Mouse (Mus musculus) right cerebral cortex, postnatal 4 days (tissue): ENCODE measurements around the gene Csnk2b.

Source experiments
- DNase-seq: peaks from one replicate; pipeline ENCODE4 v3.0.0-alpha.2; 2022

The Csnk2b gene

DNA sequence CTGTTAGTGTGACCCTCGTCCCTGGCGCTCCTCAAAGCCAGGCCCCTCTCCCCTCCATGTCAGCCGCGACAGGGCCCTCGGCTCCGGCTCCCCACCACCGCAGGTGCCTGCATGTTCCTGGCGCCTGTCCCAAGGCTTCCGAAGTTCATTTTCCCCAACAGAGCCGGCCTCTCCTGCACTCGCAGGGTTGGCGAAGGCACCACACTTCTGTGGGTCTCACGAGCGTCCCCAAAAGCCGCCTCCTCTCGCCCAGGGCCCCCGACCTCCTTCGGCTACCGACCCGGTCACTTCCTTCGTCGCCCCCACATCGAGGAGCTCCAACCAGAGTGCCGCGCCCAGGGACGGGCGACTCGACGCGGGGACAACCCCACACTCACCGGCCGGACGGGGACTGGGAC lies 1.1 kb downstream of the Csnk2b start:
- peak; percentile 49 for DNase-seq

DNA sequence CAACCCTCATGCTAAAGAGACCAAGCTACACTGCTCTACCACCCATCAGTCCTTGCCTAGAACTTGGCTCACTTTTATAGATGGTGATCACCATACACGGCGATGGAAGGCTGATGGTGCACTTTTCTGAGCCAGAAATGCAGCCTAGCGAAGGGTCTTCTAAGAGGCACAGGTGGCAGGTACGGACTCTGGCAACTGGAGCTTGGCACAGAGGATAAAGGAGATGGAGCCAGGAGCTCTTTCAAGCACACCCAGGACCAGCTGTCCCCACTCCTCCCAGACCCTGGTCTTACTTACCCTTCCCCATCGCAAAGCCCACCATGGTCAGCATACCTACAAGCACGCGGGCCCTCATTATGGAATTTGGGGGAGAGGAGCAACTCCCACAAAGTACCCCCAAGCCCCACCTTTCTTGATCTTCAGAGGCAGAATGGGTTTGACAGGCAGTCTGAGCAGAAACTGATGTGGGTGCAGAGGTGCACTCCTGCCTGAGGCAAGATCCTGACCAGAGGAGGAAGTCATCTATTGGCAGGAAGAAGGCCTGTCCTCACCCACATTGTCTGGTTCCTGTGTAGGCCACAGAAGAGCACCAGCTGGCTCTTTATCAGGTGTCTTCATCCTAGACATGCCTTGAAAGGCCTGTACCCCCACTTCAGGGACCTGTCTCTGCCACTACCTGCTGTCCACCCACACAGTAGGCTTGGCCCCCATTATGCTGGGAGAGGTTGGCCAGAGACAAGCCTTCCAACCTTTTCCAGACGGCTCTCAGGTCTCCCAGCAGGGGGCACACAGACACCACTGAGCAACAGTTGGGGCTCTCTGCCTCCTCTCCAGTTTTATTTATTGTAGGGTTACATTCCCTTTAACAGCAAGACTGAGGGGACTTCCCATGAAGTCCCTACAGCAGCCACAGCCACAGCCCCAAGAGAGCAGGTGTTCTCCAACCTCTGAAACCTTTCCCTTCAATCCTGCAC lies 6.5 kb downstream of the Csnk2b start, which contains the start of gene Ly6g5b:
TSS of gene Ly6g5b (minus strand) at position 383 of the 974 bp plus-strand sequence.
- no peak for DNase-seq

DNA sequence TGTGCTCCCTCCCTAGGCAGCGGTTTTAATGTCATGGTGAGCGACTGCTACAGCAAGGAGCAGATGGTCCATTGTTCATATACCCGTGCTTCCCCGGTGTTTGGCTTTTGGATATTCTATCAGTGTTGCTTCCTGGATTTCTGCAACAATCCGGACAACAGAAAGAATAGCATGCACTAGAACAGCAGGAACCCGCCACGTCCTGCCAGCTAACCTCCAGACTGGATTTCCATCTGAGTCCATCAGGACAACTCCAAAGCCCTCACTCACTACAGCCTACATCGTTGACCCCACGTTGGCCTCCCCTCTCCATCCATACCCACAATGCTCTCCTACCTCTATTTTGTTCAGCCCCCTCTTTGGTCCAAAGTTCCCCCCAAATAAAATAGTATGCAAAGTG lies 10.1 kb downstream of the Csnk2b start:
- no peak for DNase-seq

DNA sequence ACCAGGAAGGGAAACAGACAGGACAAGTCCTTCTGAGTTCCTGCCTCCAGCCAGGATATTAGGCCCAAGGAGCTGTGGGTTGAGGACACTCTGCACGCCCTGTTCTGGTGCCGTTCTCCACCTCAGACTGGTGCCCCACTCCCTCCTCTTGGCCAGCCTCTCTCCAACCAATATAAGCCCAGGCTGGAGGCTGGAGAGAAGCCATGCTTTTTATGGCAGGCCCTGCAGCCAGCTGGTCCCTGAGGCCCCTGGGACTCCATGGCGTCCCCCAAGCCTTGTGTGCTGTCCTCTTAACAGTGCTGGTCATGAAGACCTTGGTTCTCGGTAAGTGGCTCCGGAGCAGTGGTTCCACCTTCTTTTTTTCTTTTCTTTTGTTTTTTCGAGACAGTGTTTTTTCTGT lies 13.8 kb downstream of the Csnk2b start, which contains the start of gene Ly6g5c:
TSS of gene Ly6g5c (plus strand) at position 183 of the 400 bp plus-strand sequence.
- no peak for DNase-seq

DNA sequence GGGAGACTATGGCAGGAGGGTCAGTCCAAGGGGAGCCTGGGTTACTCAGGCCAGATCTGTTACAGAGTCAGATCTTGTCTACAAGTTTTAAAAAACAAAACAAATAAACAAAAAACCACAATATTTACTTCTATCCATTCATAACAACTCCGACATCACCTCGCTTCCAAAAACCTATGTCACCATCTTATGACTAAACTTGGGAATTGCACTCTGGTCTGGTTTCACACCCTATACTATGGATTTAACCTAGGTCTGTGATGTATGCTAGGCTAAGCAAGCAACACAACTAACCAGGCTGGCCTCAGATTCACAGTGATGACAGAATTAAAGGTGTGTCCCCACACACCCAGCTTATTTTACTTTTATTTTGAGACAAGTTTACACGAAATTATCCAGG lies 15.3 kb downstream of the Csnk2b start:
- no peak for DNase-seq

DNA sequence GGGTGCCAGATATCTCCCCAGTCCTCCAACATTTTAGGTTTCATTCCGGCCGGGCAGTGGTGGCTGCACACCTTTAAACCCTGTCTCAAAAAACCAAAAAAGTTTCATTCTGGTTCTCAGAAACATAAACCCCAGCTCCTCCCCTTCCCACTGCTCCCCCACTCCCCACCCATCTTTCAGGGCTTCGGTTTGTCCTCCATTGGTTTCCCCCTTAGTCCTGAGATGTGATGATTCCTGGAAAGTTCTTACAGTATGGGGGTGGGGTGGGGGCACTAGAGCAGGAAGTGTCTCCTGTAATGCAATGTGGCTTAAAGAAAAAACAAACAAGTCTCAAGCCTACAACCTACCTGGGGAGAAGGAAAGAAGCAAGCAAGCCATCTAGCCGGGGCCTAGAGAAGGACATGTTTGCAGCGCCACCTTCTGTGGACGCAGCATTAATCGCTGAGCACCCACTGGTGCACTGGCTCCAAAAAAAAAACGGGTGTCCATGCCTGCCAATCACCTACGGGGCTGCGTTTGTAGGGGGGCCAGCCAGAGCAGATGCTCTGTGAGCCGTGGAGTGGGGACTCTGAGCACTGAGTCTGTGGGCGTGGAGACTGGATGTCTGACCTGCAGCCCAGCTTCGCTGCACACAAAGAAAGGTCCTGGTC lies 16.0 kb downstream of the Csnk2b start:
- peak; percentile 38 for DNase-seq

DNA sequence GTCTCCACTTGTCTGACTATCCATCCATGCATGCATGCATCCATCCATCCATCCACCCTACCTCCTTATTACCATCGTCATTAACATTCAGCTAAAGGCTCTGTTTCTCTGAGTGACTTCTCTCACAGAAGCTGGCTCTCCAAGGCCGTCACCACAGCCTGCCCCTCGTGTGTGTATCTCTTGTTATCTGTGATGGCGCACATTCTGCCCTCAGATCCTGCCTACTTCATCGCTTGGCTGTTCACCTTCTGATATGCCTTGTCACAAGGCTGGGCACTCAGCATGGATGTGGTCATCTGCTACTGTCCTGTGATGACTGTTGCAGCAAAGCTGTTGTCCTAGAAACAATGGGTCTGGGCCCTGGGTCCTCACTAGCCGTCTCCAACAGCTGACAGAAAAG lies 17.1 kb downstream of the Csnk2b start:
- no peak for DNase-seq

DNA sequence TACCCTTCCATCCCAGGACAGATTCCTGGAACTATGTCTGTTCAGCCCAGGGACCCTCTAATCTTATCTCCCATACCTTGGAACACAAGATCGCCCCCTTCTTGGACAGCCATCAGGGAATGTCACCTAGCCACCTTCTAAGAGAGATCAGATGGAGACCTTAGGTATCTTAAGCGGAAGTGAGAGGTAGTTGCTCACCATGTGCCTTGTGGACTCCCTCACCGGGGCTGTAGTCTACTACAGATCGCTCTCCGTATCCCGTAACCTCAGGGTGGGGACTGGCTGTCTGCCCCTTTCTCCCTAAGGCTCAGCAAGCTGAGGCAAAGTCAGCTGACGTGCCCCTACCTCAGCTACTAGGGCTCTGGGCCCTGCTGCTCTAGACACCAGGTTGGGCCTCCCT lies 17.8 kb downstream of the Csnk2b start:
- no peak for DNase-seq

DNA sequence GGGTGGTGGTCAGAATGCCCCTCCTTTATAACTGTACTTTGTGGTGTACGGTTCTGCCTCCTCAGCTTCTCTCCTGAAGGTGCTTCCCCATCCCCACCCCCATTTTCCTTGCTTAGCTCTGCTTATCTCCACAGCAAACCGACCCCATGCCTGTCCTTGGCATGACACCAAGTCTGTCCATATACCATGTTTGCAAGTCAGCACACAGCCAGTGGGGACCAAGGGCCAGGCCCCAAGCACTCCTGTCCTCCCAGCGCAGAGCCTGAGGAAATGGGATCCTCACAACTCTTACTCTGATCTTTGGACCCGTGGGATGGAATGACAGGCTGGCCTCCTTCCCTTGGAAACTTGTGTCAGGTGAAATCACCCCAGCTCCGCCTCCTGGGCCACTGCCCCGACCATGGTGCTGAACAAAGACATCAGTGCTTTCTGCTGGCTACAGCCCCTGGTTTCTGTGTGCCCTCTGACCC lies 18.6 kb downstream of the Csnk2b start:
- DNase-seq = no peak

DNA sequence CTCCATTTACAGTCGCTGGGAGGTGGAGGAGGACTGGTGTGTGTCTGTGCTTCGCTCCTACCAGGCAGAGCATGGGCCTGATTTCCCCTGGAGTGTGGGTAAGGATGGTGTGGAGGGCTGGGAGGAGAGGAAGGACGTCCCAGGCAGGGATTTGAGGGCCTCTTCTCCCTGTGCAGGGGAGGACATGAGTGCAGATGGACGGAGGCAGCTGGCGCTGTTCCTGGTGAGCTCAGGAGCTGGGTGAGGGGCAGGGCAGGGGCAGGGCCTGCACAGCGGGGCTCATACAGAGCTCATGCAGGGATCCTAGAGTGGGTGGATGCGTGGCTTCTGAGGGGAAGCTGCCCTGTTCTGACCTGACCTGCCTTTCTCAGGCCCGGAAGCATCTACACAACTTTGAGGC lies 19.6 kb downstream of the Csnk2b start:
- DNase-seq = no peak

DNA sequence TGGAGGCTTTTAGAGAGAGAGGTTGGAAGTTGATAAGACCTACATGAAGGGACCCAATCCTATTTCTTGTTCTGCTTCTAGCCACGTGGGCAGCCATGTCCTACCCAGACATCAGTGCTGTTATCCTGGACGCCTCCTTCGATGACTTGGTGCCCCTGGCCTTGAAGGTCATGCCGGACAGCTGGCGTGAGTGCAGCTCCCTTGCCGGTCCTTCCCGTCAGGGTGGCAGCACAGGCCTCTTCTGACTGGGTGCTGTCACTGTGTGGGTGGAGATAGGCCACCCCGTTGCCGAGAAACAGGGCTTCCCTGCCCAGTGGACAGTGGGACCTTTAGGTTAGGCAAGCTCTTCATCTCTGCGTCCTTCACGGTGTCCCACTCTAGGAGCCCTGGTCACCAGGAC lies 20.7 kb downstream of the Csnk2b start:
- no peak for DNase-seq

DNA sequence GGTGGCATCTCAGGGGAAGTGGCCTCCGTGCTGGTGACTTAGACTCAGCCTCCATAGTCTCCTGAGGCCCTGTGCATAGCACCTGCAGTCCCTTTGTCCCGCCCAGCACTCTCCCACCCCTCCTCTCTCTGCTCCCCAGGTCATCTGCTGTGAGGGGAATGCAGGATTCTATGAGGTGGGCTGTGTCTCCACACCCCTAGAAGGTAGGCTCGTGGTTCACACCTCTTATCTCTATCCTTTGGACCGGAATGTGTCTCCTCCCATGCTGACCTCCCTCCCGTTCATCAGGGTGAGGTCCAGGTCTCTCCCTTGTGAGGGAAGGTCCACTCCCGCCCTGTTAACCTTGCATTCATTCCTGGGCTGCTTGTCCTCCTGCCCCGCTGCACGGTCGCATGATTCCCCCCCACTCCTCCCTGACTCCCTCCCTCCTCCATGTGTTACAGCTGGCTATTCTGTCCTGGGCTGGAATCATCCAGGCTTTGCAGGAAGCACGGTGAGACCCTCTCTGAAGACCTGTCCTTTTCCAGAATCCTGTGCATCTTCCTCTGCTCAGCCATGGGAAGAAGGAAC lies 21.6 kb downstream of the Csnk2b start:
- DNase-seq = no peak

DNA sequence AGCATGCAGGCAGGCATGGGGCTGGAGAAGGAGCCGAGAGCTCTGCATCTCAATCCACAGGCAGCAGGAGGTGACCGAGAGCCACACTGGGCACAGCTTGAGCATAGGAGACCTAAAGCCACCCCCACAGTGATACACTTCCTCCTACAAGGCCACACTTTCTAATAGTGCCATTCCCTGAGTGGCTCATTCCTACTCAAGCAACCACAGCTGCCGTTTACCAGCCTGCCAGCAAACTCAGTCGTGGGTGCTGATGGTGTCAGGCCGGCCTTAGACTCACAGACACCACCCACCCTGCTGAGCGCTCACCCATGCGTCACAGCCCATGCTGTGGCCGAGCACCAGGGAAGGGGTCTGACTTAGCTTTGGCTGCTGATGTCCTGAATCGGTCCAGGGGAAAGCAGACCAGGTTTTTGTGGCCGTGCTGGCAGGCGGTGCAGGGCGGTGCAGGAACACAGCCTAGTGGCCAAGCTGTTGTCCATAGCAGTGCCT lies 24.6 kb downstream of the Csnk2b start:
- no peak for DNase-seq

DNA sequence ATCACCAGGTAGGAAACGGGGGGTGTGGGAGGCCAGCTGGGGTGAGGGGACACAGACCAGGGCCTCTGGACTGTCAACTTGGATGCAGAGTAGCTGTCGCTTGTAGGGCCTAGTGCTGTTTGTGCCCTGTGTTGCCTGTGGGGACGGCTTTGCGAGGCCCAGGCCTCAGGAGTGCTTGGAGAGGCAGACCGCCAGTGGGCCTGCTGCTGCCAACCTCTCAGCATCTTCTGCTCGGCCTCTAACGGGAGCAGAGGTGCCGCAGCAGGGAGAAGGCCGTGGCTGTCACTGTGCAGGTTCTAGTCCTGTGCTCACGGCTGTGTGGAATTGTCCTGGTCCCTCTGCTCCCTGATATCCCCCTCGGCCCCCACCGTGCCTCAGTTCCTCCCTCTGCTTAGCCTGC lies 25.3 kb downstream of the Csnk2b start:
- no peak for DNase-seq

DNA sequence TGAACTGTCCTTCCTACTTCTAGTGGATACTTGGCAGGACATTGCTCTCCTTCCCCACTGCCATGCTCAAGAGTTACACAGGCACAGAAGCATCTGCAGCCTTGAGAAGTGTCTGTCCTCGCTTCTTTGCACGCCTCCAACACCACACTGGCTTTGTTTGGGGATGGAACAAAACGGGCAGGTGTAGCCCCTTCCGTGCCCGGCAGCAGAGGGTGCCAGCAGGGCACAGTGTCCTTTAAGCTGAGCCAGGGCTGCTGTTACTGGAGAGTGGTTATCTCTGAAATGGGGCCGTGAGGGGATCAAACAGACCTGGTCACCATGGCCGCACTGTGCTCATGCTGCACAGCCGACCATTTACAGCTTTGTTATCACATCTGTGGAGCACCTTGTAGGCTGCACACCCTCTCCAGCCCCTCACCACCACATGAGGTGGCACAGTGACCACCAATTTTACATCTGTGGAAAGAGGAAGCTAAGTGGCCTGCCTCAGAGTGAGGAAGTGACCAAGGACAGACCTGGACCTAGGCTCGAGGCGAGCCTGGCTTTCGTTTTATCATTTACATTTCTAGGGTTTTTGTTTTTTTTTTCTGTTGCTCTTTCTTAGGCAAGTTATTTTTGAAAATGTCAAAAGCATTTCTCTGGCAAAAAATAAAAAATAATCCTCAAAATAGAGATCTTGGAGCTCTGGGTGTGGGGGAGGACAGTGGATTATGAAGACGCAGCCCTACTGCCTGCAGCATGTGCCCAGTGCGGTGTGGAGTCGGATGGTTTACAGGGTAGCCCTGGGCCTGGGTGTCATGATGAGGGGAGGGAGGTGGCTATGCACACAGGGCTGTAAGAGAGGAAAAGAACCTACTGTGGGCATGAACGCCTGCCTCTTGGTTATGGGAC lies 27.1 kb downstream of the Csnk2b start:
- DNase-seq = no peak

DNA sequence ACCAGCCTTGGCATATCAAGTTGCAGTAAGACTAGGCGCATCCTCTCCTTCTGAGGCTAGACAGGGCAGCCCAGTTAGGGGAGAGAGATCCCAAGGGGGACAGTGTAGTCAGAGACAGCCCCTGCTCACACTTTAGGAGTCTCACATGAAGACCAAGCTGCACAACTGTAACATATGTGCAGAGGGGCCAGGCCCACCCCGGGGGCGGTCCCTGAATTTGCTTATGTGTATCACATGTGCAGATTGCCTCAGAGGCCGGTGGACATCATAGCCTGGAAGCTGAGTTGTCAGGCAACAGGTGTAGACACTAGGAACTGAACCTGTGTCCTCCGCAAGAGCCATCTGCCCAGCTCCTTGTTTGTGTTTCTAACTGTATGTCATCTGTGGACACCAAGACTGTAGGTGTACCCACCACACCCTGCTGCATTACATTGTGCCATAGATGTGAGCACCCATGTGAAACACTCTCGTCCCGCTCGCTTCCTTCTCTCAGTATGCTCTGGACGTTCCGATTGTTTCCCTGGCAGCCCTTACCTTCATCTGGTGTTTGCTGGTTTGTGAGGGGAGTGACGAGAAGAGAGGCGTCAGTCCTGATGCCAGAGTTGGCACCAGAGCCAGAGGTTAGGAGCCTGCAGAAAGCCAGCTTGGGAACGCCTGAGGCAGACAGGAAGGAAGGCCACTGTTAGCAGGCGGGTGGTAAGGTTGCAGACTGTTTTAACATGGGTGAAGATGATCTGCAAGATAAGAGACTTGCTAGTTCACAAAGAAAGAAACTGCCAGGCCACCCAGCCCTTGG lies 29.3 kb downstream of the Csnk2b start:
- DNase-seq = no peak

DNA sequence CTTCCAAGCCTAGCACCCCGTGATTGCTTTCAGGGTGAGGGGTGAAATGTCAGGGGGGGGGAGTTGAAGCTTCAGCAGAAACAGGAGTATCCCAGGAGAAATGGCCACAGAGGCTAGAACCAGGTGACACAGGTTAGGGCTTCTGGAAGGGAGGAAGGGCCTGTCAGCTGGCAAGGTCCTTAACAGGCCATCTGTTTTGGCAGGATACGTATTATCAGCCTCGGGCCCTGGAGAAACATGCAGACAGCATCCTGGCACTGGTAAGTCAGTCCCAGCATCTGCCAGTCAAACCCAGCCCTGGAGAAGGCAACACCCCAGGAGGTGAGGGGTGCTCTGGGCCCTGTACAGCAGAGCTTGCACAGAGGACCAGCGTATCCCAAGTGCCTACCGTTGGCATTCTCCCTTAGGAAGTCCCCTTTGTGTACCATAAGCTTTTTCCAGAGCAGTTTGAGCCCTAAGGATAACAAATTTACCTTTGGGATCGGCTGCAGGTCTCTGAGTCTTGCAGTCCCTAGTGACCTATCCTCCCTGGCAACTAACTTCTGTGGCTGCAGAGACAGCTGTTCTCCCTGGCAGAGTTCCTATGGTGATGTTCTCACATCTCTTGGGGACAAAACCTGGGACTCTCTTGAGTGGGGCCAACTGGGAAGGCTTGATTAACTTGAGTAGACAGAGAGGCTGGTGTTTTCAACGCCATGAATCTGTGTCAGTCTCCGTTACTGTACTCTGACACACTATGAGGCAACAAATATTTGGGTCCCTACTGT lies 31.5 kb downstream of the Csnk2b start:
- DNase-seq = no peak

DNA sequence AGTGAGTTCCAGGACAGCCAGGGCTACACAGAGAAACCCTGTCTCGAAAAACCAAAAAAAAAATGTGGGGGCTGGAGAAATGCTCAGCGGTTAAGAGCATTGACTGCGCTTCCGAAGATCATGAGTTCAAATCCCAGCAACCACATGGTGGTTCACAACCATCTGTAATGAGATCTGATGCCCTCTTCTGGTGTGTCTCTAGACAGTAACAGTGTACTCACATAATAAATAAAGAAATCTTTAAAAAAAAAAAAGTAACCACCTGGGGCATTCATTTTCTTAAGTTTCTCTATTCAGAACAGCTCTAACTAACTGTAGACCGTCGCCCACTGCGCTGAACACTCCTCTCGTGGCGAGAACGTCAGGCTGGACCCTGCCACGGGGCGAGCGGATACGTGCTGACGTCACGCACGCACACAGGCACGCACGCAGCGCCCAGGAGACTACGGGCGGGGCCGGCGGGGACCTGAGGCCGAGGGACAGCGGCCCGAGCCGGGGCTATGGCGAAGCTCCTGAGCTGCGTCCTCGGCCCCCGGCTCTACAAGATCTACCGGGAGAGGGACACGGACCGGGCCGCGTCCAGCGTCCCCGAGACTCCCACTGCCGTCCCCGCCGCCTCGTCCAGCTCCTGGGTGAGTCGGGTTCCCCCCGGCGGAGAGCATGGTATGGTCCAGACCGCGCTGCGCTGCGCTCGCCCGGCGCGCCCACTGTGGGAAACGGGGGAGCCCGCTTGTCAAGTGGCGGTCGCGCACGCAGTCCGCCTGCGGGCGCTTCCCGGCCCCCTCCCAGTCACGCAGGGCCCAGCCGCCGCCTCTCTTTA lies 32.8 kb downstream of the Csnk2b start, which contains the start of gene Abhd16a:
TSS of gene Abhd16a (plus strand) at position 439 of the 820 bp plus-strand sequence.
- DNase-seq = peak; percentile 91

DNA sequence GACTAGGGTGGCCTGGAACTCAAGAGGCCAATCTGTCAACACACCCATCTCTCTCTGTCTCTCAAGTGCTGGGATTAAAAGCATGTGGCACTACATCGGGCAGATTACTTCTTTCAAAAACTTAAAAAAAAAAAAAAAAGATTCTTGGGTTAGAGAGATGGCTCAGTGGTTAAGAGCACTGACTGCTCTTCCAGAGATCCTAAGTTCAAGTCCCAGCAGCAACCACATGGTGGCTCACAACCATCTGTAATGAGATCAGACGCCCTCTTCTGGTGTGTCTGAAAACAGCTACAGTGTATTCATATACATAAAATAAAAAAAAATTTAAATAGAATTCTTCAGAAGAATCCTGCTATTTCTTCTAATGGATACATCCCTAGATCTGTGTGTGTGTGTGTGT lies 33.7 kb downstream of the Csnk2b start:
- DNase-seq = no peak
